Mouse (Mus musculus): ENCODE data around the gene Insl3.

DNA sequence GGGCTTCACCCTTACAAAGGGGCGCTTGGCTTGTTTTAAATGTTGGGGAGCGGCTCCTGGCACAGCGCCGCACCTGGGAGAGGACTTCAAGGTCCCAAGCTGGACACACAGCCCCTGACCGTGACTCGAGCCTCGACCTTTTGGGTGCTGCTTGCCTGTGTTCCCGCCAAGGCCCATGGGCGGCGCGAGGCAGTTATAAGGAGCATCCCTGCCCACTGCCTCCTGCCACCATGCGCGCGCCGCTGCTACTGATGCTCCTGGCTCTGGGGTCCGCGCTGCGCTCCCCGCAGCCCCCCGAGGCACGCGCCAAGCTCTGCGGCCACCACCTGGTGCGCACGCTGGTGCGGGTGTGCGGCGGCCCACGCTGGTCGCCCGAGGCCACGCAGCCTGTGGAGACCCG is at the start of gene Insl3:
- no peak for TF ChIP-seq CTCF (IDR thresholded peaks at IDR 0.05; ENCODE audit: low read depth)
- no peak for TF ChIP-seq EP300 (IDR thresholded peaks at IDR 0.05; ENCODE audit: low read depth)
